23 mouse cellular contexts compared by ENCODE assay signal in the genomic region with DNA sequence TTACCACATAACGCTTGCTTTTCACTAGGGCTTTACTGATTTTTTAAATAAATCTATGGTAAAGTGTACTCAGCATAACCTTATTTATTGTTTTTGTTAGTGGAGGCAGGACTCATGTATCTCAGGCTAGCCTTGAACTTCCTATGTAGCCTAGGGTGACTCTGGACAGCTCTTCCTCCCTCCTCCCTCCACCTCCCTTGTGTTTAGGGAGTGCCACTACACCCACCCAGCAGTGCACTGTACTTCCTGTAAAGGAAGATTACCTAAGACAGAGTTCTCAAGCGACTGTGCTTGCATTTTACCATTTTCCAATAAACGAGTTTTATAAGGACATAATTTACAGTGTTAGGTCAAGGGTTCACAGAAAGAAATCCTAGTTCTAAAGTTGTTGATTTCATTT. TPM values are rescaled to one million over a fixed set of nuclear protein-coding genes. Genes with fewer than 3 reads are reported as not detected.
DNase-seq lines count a peak whose midpoint lies in the region; ATAC-seq lines count a peak whose summit lies in the region.
"Had no signal": no experiment of that assay in that cellular context is flagged by ENCODE, and none has a peak within 500 bp of the region (broad histone marks: within the 10 kb centered on the region; RNA-seq: fewer than 3 reads in every experiment).

No protein-coding gene starts in this region.

- H3K4me2 ChIP-seq in forebrain, embryonic 16.5 days (ENCODE audit: low read length): no peak overlapping the region
- H3K4me2 ChIP-seq: embryonic facial prominence, embryonic 13.5 days; embryonic facial prominence, embryonic 15.5 days; forebrain, embryonic 12.5 days; forebrain, embryonic 15.5 days had no signal

- WGBS in forebrain, embryonic 16.5 days: 88% methylated on average over 3 of the region's 3 CpGs

- H3K9me3 ChIP-seq in forebrain, embryonic 16.5 days (ENCODE audit: control insufficient read depth, low read length): no peaks in the 10 kb centered on the region
- H3K9me3 ChIP-seq: embryonic facial prominence, embryonic 13.5 days; embryonic facial prominence, embryonic 15.5 days; forebrain, embryonic 10.5 days; forebrain, embryonic 12.5 days; forebrain, embryonic 15.5 days had no signal

- H3K4me1 ChIP-seq in forebrain, embryonic 16.5 days (replicated peaks; ENCODE audit: control insufficient read depth, insufficient read depth, low read length): no peaks in the 10 kb centered on the region
- H3K4me1 ChIP-seq: embryonic facial prominence, embryonic 15.5 days; forebrain, embryonic 10.5 days; forebrain, embryonic 12.5 days; forebrain, embryonic 15.5 days had no signal

- intact Hi-C loops in gastrocnemius, postnatal 14 days (cut with DNase I; ENCODE audit: low total_unique reads): no loop called here

- no peak overlapping the region for H3K9ac ChIP-seq in forebrain, embryonic 16.5 days (replicated peaks; ENCODE audit: low read depth, low read length)
- H3K9ac ChIP-seq: embryonic facial prominence, embryonic 13.5 days; embryonic facial prominence, embryonic 15.5 days; forebrain, embryonic 12.5 days; forebrain, embryonic 15.5 days had no signal

- DNase-seq in gastrocnemius, postnatal 14 days: no peak
- no peak for DNase-seq in ovary, adult 18-20 months (ENCODE audit: low spot score)
- DNase-seq: adrenal gland, adult 2 months; adrenal gland, postnatal 10 days; adrenal gland, postnatal 25 days; cerebellum, adult 11 months; cerebellum, adult 18-20 months; cerebellum, adult 8-10 months; cerebellum, adult 9-11 months; cerebellum, postnatal 14 days; cerebellum, postnatal 36 days; embryo, embryonic 11 days had no signal

- H3K4me3 ChIP-seq in forebrain, embryonic 16.5 days (replicated peaks; ENCODE audit: low read length): no peak overlapping the region
- H3K4me3 ChIP-seq: embryonic facial prominence, embryonic 13.5 days; embryonic facial prominence, embryonic 15.5 days; erythroblast, embryonic 14.5 days; forebrain, embryonic 10.5 days; forebrain, embryonic 12.5 days; forebrain, embryonic 15.5 days had no signal

- peaks cover 3% of the 10 kb centered on the region; the same call in 1 of the 2 replicates for H3K36me3 ChIP-seq in forebrain, embryonic 16.5 days (ENCODE audit: control insufficient read depth, insufficient read depth)

- no peak overlapping the region for H3K27ac ChIP-seq in forebrain, embryonic 16.5 days (ENCODE audit: low read length)
- H3K27ac ChIP-seq: embryonic facial prominence, embryonic 13.5 days; embryonic facial prominence, embryonic 15.5 days; forebrain, embryonic 10.5 days; forebrain, embryonic 12.5 days; forebrain, embryonic 15.5 days had no signal

- peak; percentile 69 for ATAC-seq in granulocyte monocyte progenitor cell, adult 5-6 weeks (replicated peaks; ENCODE audit: poor library complexity, severe bottlenecking)
- ATAC-seq in megakaryocyte, adult 5-6 weeks (ENCODE audit: poor library complexity, severe bottlenecking): peak; percentile 68
- ATAC-seq in forebrain, embryonic 16.5 days: no peak
- ATAC-seq: activated CD4-positive, CD25-positive, alpha-beta regulatory T cell, adult 4 months; forebrain, embryonic 15.5 days; Patski had no signal

- no peaks in the 10 kb centered on the region for H3K27me3 ChIP-seq in forebrain, embryonic 16.5 days (replicated peaks; ENCODE audit: control insufficient read depth, insufficient read depth, low read length)
- H3K27me3 ChIP-seq: embryonic facial prominence, embryonic 13.5 days; embryonic facial prominence, embryonic 15.5 days; forebrain, embryonic 12.5 days; forebrain, embryonic 15.5 days; Patski had no signal

RNA-seq across cellular contexts. Expression of a gene that starts 37.2 kb away (rescaled TPM):
- 0.17 and 0.21 TPM in 2 replicates for total RNA-seq in granulocyte monocyte progenitor cell, adult 5-6 weeks (2014; fragmentation: Nextera tagmentation)
- 0.05 and 0.60 TPM in 2 replicates for total RNA-seq in granulocyte monocyte progenitor cell, adult 5-6 weeks (2017)
- total RNA-seq in megakaryocyte, adult 5-6 weeks (2015): not detected in 2 replicates
- total RNA-seq in megakaryocyte, adult 5-6 weeks (2017): 0.04 and 0.08 TPM in 2 replicates
- 1 to 10 TPM; 2.5 to 3.0 TPM for total RNA-seq in gastrocnemius, postnatal 14 days (2021)
- polyA plus RNA-seq in forebrain, embryonic 16.5 days (2015; fragmentation: Nextera tagmentation; extraction: Ambion mirVana): 4.5 and 4.7 TPM in 2 replicates
- polyA plus RNA-seq: activated CD4-positive, CD25-positive, alpha-beta regulatory T cell, adult 4 months; erythroblast, embryonic 14.5 days had no signal
